Mouse (Mus musculus): ENCODE results near the gene Mrgprf.

DNA sequence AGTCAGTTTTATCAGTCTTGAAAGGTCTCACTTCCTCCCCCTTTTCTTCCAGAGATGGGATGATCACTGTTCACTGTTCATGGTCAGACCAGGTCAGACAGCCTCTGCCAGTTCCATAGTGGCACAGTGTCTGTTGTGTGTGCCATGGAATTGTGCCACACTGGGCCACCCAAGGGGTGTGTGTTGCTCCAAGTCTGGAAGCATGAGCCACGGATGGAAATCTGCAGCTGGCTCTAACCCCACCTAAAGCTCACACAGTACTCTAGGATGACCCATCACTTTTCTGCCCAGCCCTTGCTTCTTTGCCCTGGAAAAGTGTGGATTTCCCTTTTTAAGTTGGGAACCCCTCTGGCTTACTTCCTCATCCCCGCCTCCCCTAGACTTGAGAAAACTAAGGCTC is 3.5 kb downstream of the Mrgprf start:
- TF ChIP-seq CTCF (IDR thresholded peaks at IDR 0.05; ENCODE audit: low read depth, low read length), result no peak
- TF ChIP-seq POLR2A (IDR thresholded peaks at IDR 0.05; ENCODE audit: extremely low read depth, insufficient read depth, low read length), result no peak
